In the genomic region with DNA sequence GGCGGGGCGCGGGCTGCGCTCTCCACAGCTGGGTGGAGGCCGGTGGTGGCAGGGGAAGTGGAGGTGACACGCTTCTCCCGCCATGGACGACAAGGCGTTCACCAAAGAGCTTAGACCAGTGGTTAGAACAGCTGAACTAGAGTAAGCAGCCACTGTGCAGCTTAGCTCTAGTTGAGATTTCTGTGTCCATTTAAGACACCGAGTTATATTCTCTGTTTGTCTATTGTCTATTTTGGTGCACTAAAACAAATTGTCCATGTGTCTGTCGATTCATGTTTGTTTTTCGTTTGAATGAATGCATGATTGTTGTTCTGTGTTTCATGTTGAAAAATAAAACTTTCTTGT, we compare ENCODE assay signal across 10 mouse cellular contexts. TPM values are rescaled to one million over a fixed set of nuclear protein-coding genes. Genes with fewer than 3 reads are reported as not detected.
DNase-seq lines count a peak whose midpoint lies in the region; ATAC-seq lines count a peak whose summit lies in the region.
"Had no signal": no experiment of that assay in that cellular context is flagged by ENCODE, and none has a peak within 500 bp of the region (broad histone marks: within the 10 kb centered on the region; RNA-seq: fewer than 3 reads in every experiment).

No protein-coding gene starts in this region.

- no peak overlapping the region for H3K9ac ChIP-seq in heart, embryonic 15.5 days
- H3K9ac ChIP-seq in hindbrain, embryonic 12.5 days, result no peak overlapping the region
- H3K9ac ChIP-seq in midbrain, embryonic 14.5 days (replicated peaks; ENCODE audit: low read length), result no peak overlapping the region

- peak overlapping the region; percentile 45 for H3K4me2 ChIP-seq in heart, embryonic 15.5 days
- H3K4me2 ChIP-seq in hindbrain, embryonic 12.5 days (replicated peaks), result 0 out of 2 replicates have a peak overlapping the region, but pooled peaks have one; percentile 15
- no peak overlapping the region for H3K4me2 ChIP-seq in midbrain, embryonic 14.5 days (ENCODE audit: low read length)

- peaks cover 9% of the 10 kb centered on the region; the same call in 1 of the 2 replicates for H3K9me3 ChIP-seq in heart, embryonic 15.5 days (replicated peaks)
- H3K9me3 ChIP-seq in hindbrain, embryonic 12.5 days (replicated peaks), result peaks cover 14% of the 10 kb centered on the region
- H3K9me3 ChIP-seq in midbrain, embryonic 14.5 days (ENCODE audit: control insufficient read depth, low read length), result peaks cover 8% of the 10 kb centered on the region

- 63% methylated on average over 12 of the region's 12 CpGs for WGBS in heart, embryonic 15.5 days
- 68% methylated on average over 12 of the region's 12 CpGs for WGBS in hindbrain, embryonic 12.5 days
- WGBS in midbrain, embryonic 14.5 days, result 71% methylated on average over 12 of the region's 12 CpGs

- no peaks in the 10 kb centered on the region for H3K27me3 ChIP-seq in heart, embryonic 15.5 days
- H3K27me3 ChIP-seq in hindbrain, embryonic 12.5 days, result no peaks in the 10 kb centered on the region
- H3K27me3 ChIP-seq in midbrain, embryonic 14.5 days (ENCODE audit: control insufficient read depth, insufficient read depth, low read length), result no peaks in the 10 kb centered on the region

- no peak for ATAC-seq in heart, embryonic 15.5 days (replicated peaks; ENCODE audit: insufficient number of reproducible peaks, insufficient read depth, low FRiP score, low read depth)
- ATAC-seq in hindbrain, embryonic 12.5 days (ENCODE audit: low FRiP score), result no peak; the same call in 1 of the 2 replicates
- no peak for ATAC-seq in midbrain, embryonic 14.5 days (ENCODE audit: low FRiP score, low TSS enrichment)

- no peaks in the 10 kb centered on the region for H3K4me1 ChIP-seq in heart, embryonic 15.5 days (replicated peaks)
- H3K4me1 ChIP-seq in hindbrain, embryonic 12.5 days, result no peaks in the 10 kb centered on the region
- H3K4me1 ChIP-seq in midbrain, embryonic 14.5 days (ENCODE audit: control insufficient read depth, insufficient read depth, low read length), result no peaks in the 10 kb centered on the region

- peak overlapping the region; percentile 43 for H3K4me3 ChIP-seq in heart, embryonic 15.5 days
- H3K4me3 ChIP-seq in hindbrain, embryonic 12.5 days, result peak overlapping the region; percentile 25
- H3K4me3 ChIP-seq in midbrain, embryonic 14.5 days (replicated peaks; ENCODE audit: low read depth, low read length), result peak overlapping the region; percentile 17; the same call in 1 of the 2 replicates
- H3K4me3 ChIP-seq: myocyte had no signal

- DNase-seq in heart, adult 8-10 months (ENCODE audit: low spot score), result no peak
- DNase-seq in ZHBTc4 (ENCODE audit: low read depth, low spot score), result peak; percentile 63
- no peak for DNase-seq in midbrain, embryonic 14.5 days
- DNase-seq in thymus, adult 18-20 months, result no peak
- no peak for DNase-seq in Muller cell, postnatal 12 days (ENCODE audit: inconsistent ontology term)
- DNase-seq in right cerebral cortex, postnatal 4 days, result no peak
- DNase-seq: kidney, adult 18-20 months had no signal

- H3K27ac ChIP-seq in heart, embryonic 15.5 days, result no peak overlapping the region
- H3K27ac ChIP-seq in hindbrain, embryonic 12.5 days, result no peak overlapping the region
- H3K27ac ChIP-seq in midbrain, embryonic 14.5 days (replicated peaks; ENCODE audit: low read depth, low read length), result no peak overlapping the region

- H3K36me3 ChIP-seq in heart, embryonic 15.5 days, result no peaks in the 10 kb centered on the region
- H3K36me3 ChIP-seq in hindbrain, embryonic 12.5 days, result no peaks in the 10 kb centered on the region
- no peaks in the 10 kb centered on the region for H3K36me3 ChIP-seq in midbrain, embryonic 14.5 days (ENCODE audit: control insufficient read depth, insufficient read depth, low read length)

RNA-seq across cellular contexts. Expression of gene Aasdhppt, which starts 48.6 kb away (rescaled TPM):
- 22.5 and 27.9 TPM in 2 replicates for polyA plus RNA-seq in heart, embryonic 15.5 days (2015; fragmentation: Nextera tagmentation; extraction: Ambion mirVana)
- 10 to 100 TPM; 16.3 to 19.6 (median 19.0) TPM for total RNA-seq in heart, adult 8-10 months (2022)
- 32.7 and 35.9 TPM in 2 replicates for polyA plus RNA-seq in hindbrain, embryonic 12.5 days (2016; fragmentation: Nextera tagmentation; extraction: Ambion mirVana)
- polyA plus RNA-seq in midbrain, embryonic 14.5 days (2014; fragmentation: Nextera tagmentation; extraction: Ambion mirVana), result 36.0 and 38.0 TPM in 2 replicates

RNA-seq across cellular contexts. Expression of gene Kbtbd3, which starts 48.9 kb away (rescaled TPM):
- polyA plus RNA-seq in heart, embryonic 15.5 days (2015; fragmentation: Nextera tagmentation; extraction: Ambion mirVana), result 8.3 and 10.5 TPM in 2 replicates
- 1 to 10 TPM; 7.5 to 9.7 (median 9.0) TPM for total RNA-seq in heart, adult 8-10 months (2022)
- 9.1 and 10.0 TPM in 2 replicates for polyA plus RNA-seq in hindbrain, embryonic 12.5 days (2016; fragmentation: Nextera tagmentation; extraction: Ambion mirVana)
- polyA plus RNA-seq in midbrain, embryonic 14.5 days (2014; fragmentation: Nextera tagmentation; extraction: Ambion mirVana), result 10.1 and 11.3 TPM in 2 replicates
